Mouse (Mus musculus) forebrain, embryonic 10.5 days (tissue): Measurements from ENCODE around the gene Mmp9. TPM values are rescaled to one million over a fixed set of nuclear protein-coding genes. Genes with fewer than 3 reads are reported as not detected.

Experiments
- DNase-seq: peaks from one replicate; pipeline ENCODE4 v3.0.0-alpha.2; 2017; ENCODE audit warnings: low spot score; ENCODE audit errors: extremely low spot score
- H3K27ac ChIP-seq: fragments of 300-500 bp; sonication (generic); 2 replicates; pipeline ENCODE4 v1.5.1; 2016; ENCODE audit warnings: mild to moderate bottlenecking
- H3K27me3 ChIP-seq: fragments of 300-500 bp; sonication (generic); 2 replicates; pipeline ENCODE4 v1.6.1; 2016; ENCODE audit warnings: mild to moderate bottlenecking; ENCODE audit not compliant: poor library complexity, severe bottlenecking
- H3K36me3 ChIP-seq: fragments of 300-500 bp; sonication (generic); replicated peaks from 2 replicates; pipeline ENCODE4 v1.6.1; 2016; ENCODE audit warnings: mild to moderate bottlenecking, moderate library complexity
- H3K4me1 ChIP-seq: fragments of 300-500 bp; sonication (generic); 2 replicates; pipeline ENCODE4 v1.6.1; 2016
- H3K4me3 ChIP-seq: fragments of 300-500 bp; sonication (generic); 2 replicates; pipeline ENCODE4 v1.5.1; 2016; ENCODE audit warnings: mild to moderate bottlenecking, moderate library complexity
- H3K9me3 ChIP-seq: fragments of 300-500 bp; sonication (generic); 2 replicates; pipeline ENCODE4 v1.6.1; 2016; ENCODE audit warnings: mild to moderate bottlenecking, moderate library complexity
- WGBS: fragments of 180-500 bp; shearing (Covaris S2); methylation state at CpG from one replicate; pipeline ENCODE4 v1.1.7; 2016; 5-methylcytosine and 5-hydroxymethylcytosine counted together
- polyA plus RNA-seq: library from polyadenylated mRNA; unstranded; fragments of >200 nt; fragmentation: Nextera tagmentation; extraction: Ambion mirVana; gene quantifications from 2 replicates; pipeline ENCODE4 v1.2.1, GENCODE M21; 2016

Gene Mmp9
- polyA plus RNA-seq, 1 experiment from 2014 or later, result 0.45 TPM

- Histone ChIP-seq H3K4me1 (peaks cover 6% of the 10 kb centered on the region), H3K9me3 (no peaks in the 10 kb centered on the region), H3K4me3 (no peak overlapping the region), H3K36me3 (no peaks in the 10 kb centered on the region), H3K27ac (no peak overlapping the region), H3K27me3 (peaks cover 30% of the 10 kb centered on the region)
- no peak for DNase-seq
- 79% methylated on average over 3 of the region's 3 CpGs for WGBS
Observed at GRCm38 (mm10) chr2:164991111-164991510, 50.5 kb downstream of the Mmp9 start.

DNA sequence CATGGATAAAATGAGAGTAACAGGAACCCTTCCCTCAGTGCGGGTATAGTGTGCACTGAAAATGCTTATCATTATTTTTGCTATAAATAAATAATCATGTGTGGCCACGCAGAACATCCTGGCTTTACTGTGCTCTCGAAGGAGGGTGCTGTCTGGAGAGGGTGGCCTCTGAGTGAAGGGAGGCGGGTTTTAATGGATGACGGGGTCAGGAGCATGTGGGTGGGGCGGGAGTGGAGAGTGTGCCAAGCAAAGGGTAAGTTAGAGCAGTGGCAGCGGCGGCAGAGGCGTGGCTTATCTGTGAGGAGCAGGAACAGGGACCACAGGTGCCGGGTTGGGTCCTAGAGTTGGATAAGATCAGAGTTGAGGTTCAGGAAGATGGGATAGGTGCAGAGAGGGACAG, 51.2 kb downstream of the Mmp9 start:
- Histone ChIP-seq H3K4me3 (no peak overlapping the region), H3K4me1 (peaks cover 7% of the 10 kb centered on the region), H3K36me3 (no peaks in the 10 kb centered on the region), H3K9me3 (no peaks in the 10 kb centered on the region), H3K27me3 (peaks cover 32% of the 10 kb centered on the region), H3K27ac (no peak overlapping the region)
- DNase-seq, result no peak
- 62% methylated on average over 10 of the region's 10 CpGs for WGBS

GRCm38 (mm10) chr2:164994156-164994555, 53.6 kb downstream of the Mmp9 start:
- no peak for DNase-seq
- H3K4me3 ChIP-seq, result no peak overlapping the region
- no peaks in the 10 kb centered on the region for H3K9me3 ChIP-seq
- H3K27me3 ChIP-seq, result peaks cover 55% of the 10 kb centered on the region
- H3K4me1 ChIP-seq, result peaks cover 29% of the 10 kb centered on the region
- peaks cover 8% of the 10 kb centered on the region for H3K36me3 ChIP-seq
- H3K27ac ChIP-seq, result no peak overlapping the region
- WGBS, result 90% methylated on average over 11 of the region's 11 CpGs

GRCm38 (mm10) chr2:164994659-164995428, 54.3 kb downstream of the Mmp9 start:
- Histone ChIP-seq H3K36me3 (peaks cover 15% of the 10 kb centered on the region), H3K4me3 (no peak overlapping the region), H3K9me3 (no peaks in the 10 kb centered on the region), H3K4me1 (peaks cover 29% of the 10 kb centered on the region), H3K27ac (no peak overlapping the region), H3K27me3 (peaks cover 62% of the 10 kb centered on the region)
- WGBS, result 61% methylated on average over 21 of the region's 21 CpGs
- no peak for DNase-seq

DNA sequence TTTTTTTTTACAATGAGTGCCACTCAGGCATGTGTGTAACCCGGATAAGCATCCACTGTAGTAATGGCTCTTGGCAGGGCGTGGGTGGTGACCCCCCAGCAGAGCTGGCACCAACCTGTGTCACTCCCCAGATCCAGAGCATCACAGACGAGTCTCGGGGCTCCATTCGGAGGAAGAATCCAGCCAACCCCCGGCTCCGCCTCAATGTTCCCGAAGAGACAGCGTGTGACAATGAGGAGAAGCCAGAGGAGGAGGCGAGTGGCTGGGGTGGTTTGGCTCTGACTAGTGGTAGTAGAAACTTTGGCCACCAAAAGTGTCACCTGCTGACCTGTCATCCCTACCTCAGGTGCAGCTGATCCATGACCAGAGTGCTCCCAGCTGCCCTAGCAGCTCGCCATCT, 55.4 kb downstream of the Mmp9 start:
- H3K27ac ChIP-seq, result no peak overlapping the region
- H3K4me1 ChIP-seq, result peaks cover 27% of the 10 kb centered on the region
- H3K9me3 ChIP-seq, result no peaks in the 10 kb centered on the region
- H3K36me3 ChIP-seq, result peaks cover 26% of the 10 kb centered on the region
- 71% methylated on average over 11 of the region's 11 CpGs for WGBS
- peaks cover 69% of the 10 kb centered on the region for H3K27me3 ChIP-seq
- DNase-seq, result no peak
- no peak overlapping the region for H3K4me3 ChIP-seq

- Histone ChIP-seq H3K27me3 (peaks cover 69% of the 10 kb centered on the region), H3K4me1 (peaks cover 23% of the 10 kb centered on the region), H3K9me3 (no peaks in the 10 kb centered on the region), H3K27ac (0 out of 2 replicates have a peak overlapping the region, but pooled peaks have one; percentile 7), H3K36me3 (peaks cover 37% of the 10 kb centered on the region), H3K4me3 (peak overlapping the region; percentile 39)
- WGBS, result 11% methylated on average over 49 of the region's 49 CpGs
- peak; percentile 31 for DNase-seq
Observed at GRCm38 (mm10) chr2:164996848-164997720, 56.5 kb downstream of the Mmp9 start.

DNA sequence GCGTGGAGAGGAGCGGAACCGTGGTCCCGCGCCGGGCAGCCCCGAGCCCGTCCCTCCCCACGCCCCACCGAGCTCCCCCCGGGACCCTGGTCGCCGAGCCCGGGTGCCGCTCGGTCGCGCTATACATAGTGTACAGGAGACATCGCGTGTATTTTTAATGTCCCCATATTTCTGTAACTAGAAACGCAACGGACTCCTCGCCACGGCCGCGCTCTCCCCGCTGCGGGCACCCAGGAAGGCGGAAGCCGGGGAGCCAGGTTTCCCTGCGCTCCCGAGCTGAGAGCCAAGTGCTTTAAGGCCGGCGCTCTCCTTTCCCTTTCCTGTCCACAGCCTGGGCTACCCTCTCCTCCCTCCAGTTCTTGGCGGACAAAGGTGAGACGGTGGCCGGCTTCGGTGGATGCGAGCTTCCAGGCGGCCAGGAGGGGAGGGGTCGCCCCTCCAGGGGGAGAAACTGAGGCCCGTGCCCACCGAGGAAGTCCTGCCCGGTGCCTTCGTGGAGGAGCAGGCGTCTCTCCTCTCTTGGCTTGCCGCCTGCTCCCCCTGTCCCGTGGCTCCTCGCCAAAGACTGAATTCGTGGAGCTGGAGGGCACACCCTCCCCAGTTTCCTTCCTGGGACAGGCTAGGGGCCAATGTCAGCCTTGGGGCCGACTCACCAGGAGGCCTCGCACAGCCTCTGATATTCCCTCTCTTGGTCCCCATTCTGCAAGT, 57.3 kb downstream of the Mmp9 start:
- H3K9me3 ChIP-seq, result no peaks in the 10 kb centered on the region
- WGBS, result 2% methylated on average over 52 of the region's 52 CpGs
- peaks cover 45% of the 10 kb centered on the region for H3K36me3 ChIP-seq
- no peak for DNase-seq
- H3K4me3 ChIP-seq, result peak overlapping the region; percentile 39
- peaks cover 66% of the 10 kb centered on the region for H3K27me3 ChIP-seq
- peak overlapping the region; percentile 20; the same call in 1 of the 2 replicates for H3K27ac ChIP-seq
- peaks cover 23% of the 10 kb centered on the region for H3K4me1 ChIP-seq

DNA sequence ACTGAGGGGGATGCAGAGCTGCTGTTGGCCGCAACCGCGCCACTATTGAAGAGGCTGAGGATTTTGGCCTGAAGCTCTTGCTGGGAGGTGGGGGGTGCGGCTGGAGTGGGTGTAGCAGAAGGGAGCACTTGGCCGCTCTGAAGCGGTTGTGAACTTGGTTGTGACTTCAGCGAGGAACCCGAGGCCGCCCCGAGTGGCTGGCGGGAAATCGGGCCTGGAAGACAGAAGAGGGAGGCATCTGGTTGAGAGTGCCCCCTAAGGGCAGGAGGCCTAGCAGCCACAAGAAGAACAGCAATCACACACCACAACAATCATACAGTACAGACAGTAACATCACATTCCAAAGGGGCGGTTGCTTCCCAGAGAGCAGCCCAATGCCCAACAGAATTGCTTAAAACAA, 61.4 kb downstream of the Mmp9 start:
- peaks cover 20% of the 10 kb centered on the region for H3K4me1 ChIP-seq
- H3K27me3 ChIP-seq, result peaks cover 36% of the 10 kb centered on the region
- no peak overlapping the region for H3K27ac ChIP-seq
- whole genome bisulfite sequencing, result 92% methylated on average over 13 of the region's 13 CpGs
- H3K36me3 ChIP-seq, result peaks cover 86% of the 10 kb centered on the region
- DNase-seq, result no peak
- no peaks in the 10 kb centered on the region for H3K9me3 ChIP-seq
- H3K4me3 ChIP-seq, result no peak overlapping the region

DNA sequence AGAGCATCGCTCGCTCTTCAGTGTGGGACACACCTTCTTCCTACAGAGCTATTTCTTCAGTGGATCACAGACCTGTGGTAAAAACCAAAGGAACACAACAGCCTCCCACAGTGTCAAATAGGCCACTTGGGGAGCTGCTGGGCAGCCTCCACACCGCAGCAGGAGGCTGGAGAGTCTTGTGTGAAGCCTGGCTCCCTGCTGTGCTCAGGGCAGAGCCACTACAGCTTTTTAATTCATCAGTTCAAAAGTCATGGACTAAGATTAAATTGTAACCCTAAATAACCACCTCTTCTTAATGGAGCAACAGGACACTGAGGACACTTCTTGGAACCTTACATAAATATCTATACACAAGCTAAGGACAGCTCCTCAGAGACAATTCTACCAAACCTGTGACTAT, 62.5 kb downstream of the Mmp9 start:
- Histone ChIP-seq H3K36me3 (peaks cover 97% of the 10 kb centered on the region), H3K4me1 (peaks cover 9% of the 10 kb centered on the region), H3K27ac (no peak overlapping the region), H3K9me3 (no peaks in the 10 kb centered on the region), H3K27me3 (peaks cover 24% of the 10 kb centered on the region), H3K4me3 (no peak overlapping the region)
- WGBS, result 85% methylated on average over 3 of the region's 3 CpGs
- no peak for DNase-seq

- DNase-seq, result no peak
- WGBS, result 91% methylated on average over 10 of the region's 10 CpGs
- H3K27ac ChIP-seq, result no peak overlapping the region
- H3K36me3 ChIP-seq, result peaks cover 100% of the 10 kb centered on the region
- no peak overlapping the region for H3K4me3 ChIP-seq
- H3K4me1 ChIP-seq, result no peaks in the 10 kb centered on the region
- H3K27me3 ChIP-seq, result peaks cover 13% of the 10 kb centered on the region
- H3K9me3 ChIP-seq, result no peaks in the 10 kb centered on the region
Observed at GRCm38 (mm10) chr2:165004237-165004636, 63.7 kb downstream of the Mmp9 start.
